Mouse (Mus musculus) forebrain, embryonic 13.5 days (tissue): ENCODE results near the gene Ube2d3. TPM values are rescaled to one million over a fixed set of nuclear protein-coding genes. Genes with fewer than 3 reads are reported as not detected.

Experiments
- ATAC-seq: fragments of 200-750 bp; cut with Nextera tagmentation; 2 replicates; pipeline ENCODE4 v1.8.0; 2017
- H3K27ac ChIP-seq: fragments of 300-500 bp; sonication (generic); 2 replicates; pipeline ENCODE4 v1.5.1; 2015; ENCODE audit warnings: inconsistent platforms, mild to moderate bottlenecking, moderate library complexity
- H3K27me3 ChIP-seq: fragments of 300-500 bp; sonication (generic); 2 replicates; pipeline ENCODE4 v1.6.1; 2015; ENCODE audit warnings: mild to moderate bottlenecking, inconsistent platforms
- H3K36me3 ChIP-seq: fragments of 300-500 bp; sonication (generic); 2 replicates; pipeline ENCODE4 v1.6.1; 2015; ENCODE audit warnings: mild to moderate bottlenecking, inconsistent platforms; ENCODE audit not compliant: poor library complexity, severe bottlenecking
- H3K4me1 ChIP-seq: fragments of 300-500 bp; sonication (generic); 2 replicates; pipeline ENCODE4 v1.6.1; 2015; ENCODE audit warnings: inconsistent platforms
- H3K4me2 ChIP-seq: fragments of 300-500 bp; sonication (generic); 2 replicates; pipeline ENCODE4 v1.6.1; 2015; ENCODE audit warnings: inconsistent platforms, mild to moderate bottlenecking, moderate library complexity
- H3K4me3 ChIP-seq: fragments of 300-500 bp; sonication (generic); 2 replicates; pipeline ENCODE4 v1.5.1; 2015; ENCODE audit warnings: mild to moderate bottlenecking, inconsistent platforms
- H3K9ac ChIP-seq: fragments of 300-500 bp; sonication (generic); 2 replicates; pipeline ENCODE4 v1.6.1; 2015; ENCODE audit warnings: mild to moderate bottlenecking, inconsistent platforms
- H3K9me3 ChIP-seq: fragments of 300-500 bp; sonication (generic); replicated peaks from 2 replicates; pipeline ENCODE4 v1.6.1; 2016; ENCODE audit warnings: inconsistent platforms
- WGBS: fragments of 180-500 bp; shearing (Covaris S2); methylation state at CpG from one replicate; pipeline ENCODE4 v1.1.7; 2015; 5-methylcytosine and 5-hydroxymethylcytosine counted together
- polyA plus RNA-seq: library from polyadenylated mRNA; unstranded; fragments of >200 nt; fragmentation: Nextera tagmentation; extraction: Ambion mirVana; gene quantifications from 2 replicates; pipeline ENCODE4 v1.2.1, GENCODE M21; 2015

Ube2d3 gene
- polyA plus RNA-seq, 1 experiment from 2014 or later, result 470 TPM

DNA sequence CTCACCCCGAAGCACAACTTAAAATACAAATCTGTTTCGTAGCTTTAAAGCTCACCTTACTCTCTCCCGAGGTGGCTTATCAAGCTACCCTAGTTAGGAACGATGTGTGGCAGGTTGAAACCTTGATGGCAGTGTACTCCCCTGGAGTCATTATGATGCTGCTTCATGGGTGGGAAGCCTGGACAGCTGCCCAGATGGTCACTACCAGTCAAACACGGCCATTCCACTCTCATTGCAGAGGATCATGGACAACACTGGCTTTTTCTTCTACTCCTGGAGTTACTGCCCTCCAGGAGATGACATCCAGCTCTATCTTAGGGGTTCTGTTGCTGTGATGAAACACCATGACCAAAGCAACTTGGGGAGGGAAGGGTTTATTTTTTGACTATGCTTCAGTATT lies 65.2 kb downstream of the Ube2d3 start:
- H3K36me3 ChIP-seq, result no peaks in the 10 kb centered on the region
- no peaks in the 10 kb centered on the region for H3K27me3 ChIP-seq
- H3K4me1 ChIP-seq, result no peaks in the 10 kb centered on the region
- no peak for ATAC-seq
- H3K4me3 ChIP-seq, result no peak overlapping the region
- no peak overlapping the region for H3K4me2 ChIP-seq
- WGBS, result 93% methylated on average over 5 of the region's 5 CpGs
- H3K27ac ChIP-seq, result no peak overlapping the region
- H3K9me3 ChIP-seq, result no peaks in the 10 kb centered on the region
- no peak overlapping the region for H3K9ac ChIP-seq

- H3K4me1 ChIP-seq, result no peaks in the 10 kb centered on the region
- H3K9me3 ChIP-seq, result no peaks in the 10 kb centered on the region
- WGBS, result 56% methylated on average over 10 of the region's 10 CpGs
- ATAC-seq, result no peak
- H3K9ac ChIP-seq, result no peak overlapping the region
- no peak overlapping the region for H3K4me3 ChIP-seq
- no peaks in the 10 kb centered on the region for H3K27me3 ChIP-seq
- no peak overlapping the region for H3K4me2 ChIP-seq
- no peak overlapping the region for H3K27ac ChIP-seq
- H3K36me3 ChIP-seq, result no peaks in the 10 kb centered on the region
These were observed 67.5 kb downstream of the Ube2d3 start for GRCm38 (mm10) chr3:135505369-135505909.

DNA sequence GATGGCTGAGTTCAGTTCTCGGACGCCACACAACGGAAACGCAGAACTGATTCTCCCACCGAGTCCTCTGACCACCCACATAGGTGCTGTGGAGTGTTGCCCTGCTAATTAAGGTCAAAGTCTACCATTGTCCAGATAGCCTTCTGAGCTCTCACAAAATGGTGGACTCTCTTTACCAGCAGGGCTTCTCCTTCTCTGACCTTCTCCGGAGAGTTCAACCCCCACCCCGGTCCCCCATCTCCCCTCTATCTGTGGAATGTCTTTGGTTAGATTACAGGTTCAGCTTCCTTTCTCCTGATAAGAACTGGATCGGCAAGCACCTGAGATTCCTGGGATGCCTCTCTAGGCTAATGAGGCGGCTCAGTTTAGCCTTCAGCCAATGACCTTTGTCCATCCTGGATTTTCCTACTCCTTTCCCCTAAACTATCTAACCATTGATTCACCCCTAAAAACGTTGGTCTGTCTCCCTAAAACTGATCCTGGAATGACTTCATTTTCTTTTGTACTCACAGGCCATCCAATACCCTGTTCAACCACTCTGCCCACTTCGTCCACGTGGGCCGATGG lies 68.0 kb downstream of the Ube2d3 start:
- H3K4me1 ChIP-seq, result no peaks in the 10 kb centered on the region
- 87% methylated on average over 13 of the region's 13 CpGs for WGBS
- no peak overlapping the region for H3K9ac ChIP-seq
- no peak overlapping the region for H3K27ac ChIP-seq
- no peaks in the 10 kb centered on the region for H3K36me3 ChIP-seq
- no peak overlapping the region for H3K4me3 ChIP-seq
- H3K27me3 ChIP-seq, result no peaks in the 10 kb centered on the region
- ATAC-seq, result no peak
- H3K4me2 ChIP-seq, result no peak overlapping the region
- no peaks in the 10 kb centered on the region for H3K9me3 ChIP-seq

GRCm38 (mm10) chr3:135507506-135507905 lies 69.6 kb downstream of the Ube2d3 start:
- H3K4me2 ChIP-seq, result no peak overlapping the region
- H3K4me1 ChIP-seq, result no peaks in the 10 kb centered on the region
- 87% methylated on average over 7 of the region's 7 CpGs for WGBS
- no peak overlapping the region for H3K9ac ChIP-seq
- H3K27me3 ChIP-seq, result no peaks in the 10 kb centered on the region
- H3K4me3 ChIP-seq, result no peak overlapping the region
- no peak for ATAC-seq
- H3K27ac ChIP-seq, result no peak overlapping the region
- H3K9me3 ChIP-seq, result no peaks in the 10 kb centered on the region
- H3K36me3 ChIP-seq, result no peaks in the 10 kb centered on the region

DNA sequence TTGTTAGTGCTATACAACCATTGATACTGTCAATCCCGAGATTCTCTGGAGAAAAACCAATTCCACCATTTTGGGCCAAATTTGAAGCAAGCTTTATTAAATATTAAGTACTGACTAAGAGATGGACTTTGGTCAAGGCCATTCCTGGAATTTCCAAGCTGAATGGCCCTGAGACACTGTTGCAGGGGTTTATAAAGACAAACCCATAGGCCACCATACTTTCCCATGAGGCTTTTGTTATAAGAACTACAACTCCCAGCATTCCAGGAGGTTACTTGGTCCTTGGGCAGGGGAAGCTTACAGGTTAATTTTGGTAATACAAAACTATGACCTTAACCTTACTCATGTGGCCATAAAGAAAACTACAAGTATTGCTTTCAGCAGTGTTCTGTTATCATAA lies 70.2 kb downstream of the Ube2d3 start:
- peaks cover 3% of the 10 kb centered on the region; the same call in 1 of the 2 replicates for H3K4me1 ChIP-seq
- ATAC-seq, result no peak
- no peak overlapping the region for H3K27ac ChIP-seq
- no peaks in the 10 kb centered on the region for H3K9me3 ChIP-seq
- H3K27me3 ChIP-seq, result no peaks in the 10 kb centered on the region
- H3K36me3 ChIP-seq, result no peaks in the 10 kb centered on the region
- H3K9ac ChIP-seq, result no peak overlapping the region
- H3K4me2 ChIP-seq, result no peak overlapping the region
- WGBS, result 96% methylated on average over 1 of the region's 1 CpGs
- no peak overlapping the region for H3K4me3 ChIP-seq

DNA sequence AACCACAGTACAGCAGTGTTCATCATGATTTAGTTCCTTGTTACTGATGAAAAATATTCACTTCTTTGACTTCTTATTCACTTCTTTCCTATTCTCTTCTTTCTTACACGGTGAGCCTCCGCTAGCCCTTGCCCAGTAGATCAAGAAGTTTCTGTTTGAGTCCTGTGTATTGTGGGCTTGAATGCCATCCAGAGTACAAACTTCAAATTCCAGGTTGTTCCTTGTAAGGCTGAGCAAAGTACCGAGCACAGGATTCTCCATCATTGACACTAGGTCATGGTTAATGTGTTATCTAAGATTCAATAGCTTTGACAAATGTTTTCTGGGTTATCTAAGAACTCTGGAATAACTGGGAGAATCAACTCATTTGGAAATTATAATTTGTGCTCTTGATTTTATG lies 72.4 kb downstream of the Ube2d3 start:
- Histone ChIP-seq H3K9ac (no peak overlapping the region), H3K9me3 (no peaks in the 10 kb centered on the region), H3K27ac (no peak overlapping the region), H3K4me3 (no peak overlapping the region), H3K27me3 (no peaks in the 10 kb centered on the region), H3K4me2 (no peak overlapping the region), H3K36me3 (no peaks in the 10 kb centered on the region), H3K4me1 (peaks cover 6% of the 10 kb centered on the region; the same call in 1 of the 2 replicates)
- 93% methylated on average over 3 of the region's 3 CpGs for WGBS
- no peak for ATAC-seq

DNA sequence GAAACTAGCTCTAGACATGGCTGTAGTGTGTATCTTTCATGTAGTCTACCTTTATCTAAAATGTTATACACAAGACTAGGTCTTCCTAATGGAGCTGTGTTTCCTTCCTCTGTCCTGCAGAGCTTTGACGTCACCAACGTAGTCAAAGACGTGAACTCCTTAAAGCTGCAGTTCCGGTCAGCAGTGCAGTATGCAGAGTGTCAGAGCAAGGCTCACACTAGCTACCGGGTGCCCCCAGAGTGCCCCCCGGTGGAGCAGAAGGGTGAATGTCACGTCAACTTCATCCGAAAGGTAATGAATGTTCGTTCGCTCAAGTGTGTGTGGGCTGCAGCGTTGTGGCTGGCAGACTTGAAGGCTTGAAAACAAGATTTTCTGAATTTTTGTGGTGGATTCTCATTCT lies 73.7 kb downstream of the Ube2d3 start:
- 49% methylated on average over 11 of the region's 11 CpGs for WGBS
- H3K9me3 ChIP-seq, result no peaks in the 10 kb centered on the region
- no peak overlapping the region for H3K4me2 ChIP-seq
- no peak for ATAC-seq
- no peak overlapping the region for H3K4me3 ChIP-seq
- H3K9ac ChIP-seq, result no peak overlapping the region
- no peaks in the 10 kb centered on the region for H3K36me3 ChIP-seq
- H3K27ac ChIP-seq, result no peak overlapping the region
- H3K27me3 ChIP-seq, result no peaks in the 10 kb centered on the region
- peaks cover 6% of the 10 kb centered on the region; the same call in 1 of the 2 replicates for H3K4me1 ChIP-seq

GRCm38 (mm10) chr3:135513270-135513669 lies 75.3 kb downstream of the Ube2d3 start:
- Histone ChIP-seq H3K9me3 (no peaks in the 10 kb centered on the region), H3K4me3 (no peak overlapping the region), H3K4me1 (peaks cover 6% of the 10 kb centered on the region; the same call in 1 of the 2 replicates), H3K27ac (peak overlapping the region; percentile 19; the same call in 1 of the 2 replicates), H3K27me3 (no peaks in the 10 kb centered on the region), H3K9ac (no peak overlapping the region), H3K4me2 (peak overlapping the region; percentile 45), H3K36me3 (no peaks in the 10 kb centered on the region)
- peak; percentile 71 for ATAC-seq
- WGBS, result 35% methylated on average over 11 of the region's 11 CpGs

DNA sequence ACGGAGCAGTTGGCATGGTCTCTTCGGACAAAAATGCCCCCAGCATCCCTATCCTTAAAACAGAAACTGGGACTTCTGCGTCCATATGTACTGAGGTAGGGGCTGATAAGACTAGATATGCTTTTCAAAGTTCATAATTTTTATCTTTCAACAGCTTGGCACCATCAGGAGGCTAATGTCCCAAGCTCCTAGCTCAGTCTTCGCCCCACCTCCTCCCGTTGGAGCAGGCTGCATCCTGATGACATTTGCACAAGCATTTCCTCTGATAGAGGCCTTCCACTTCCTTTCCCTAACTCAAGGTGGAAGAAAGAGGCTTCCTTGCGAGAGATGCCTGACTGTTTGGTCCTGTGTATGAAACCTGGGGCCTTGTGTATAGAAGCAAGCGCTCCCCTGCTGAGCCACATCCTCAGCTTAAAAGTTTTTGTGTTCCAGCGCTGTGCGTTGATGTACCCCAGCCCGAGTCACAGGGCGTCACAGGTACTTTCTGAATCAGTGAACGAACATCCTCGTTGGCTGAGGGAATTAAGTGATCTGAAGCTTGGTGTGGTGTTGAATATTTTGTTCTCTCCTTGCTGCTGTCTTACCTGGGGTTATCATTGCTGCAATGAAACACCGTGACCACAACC lies 76.0 kb downstream of the Ube2d3 start:
- no peak overlapping the region for H3K4me3 ChIP-seq
- no peaks in the 10 kb centered on the region for H3K9me3 ChIP-seq
- 80% methylated on average over 14 of the region's 14 CpGs for WGBS
- peaks cover 6% of the 10 kb centered on the region; the same call in 1 of the 2 replicates for H3K4me1 ChIP-seq
- H3K36me3 ChIP-seq, result no peaks in the 10 kb centered on the region
- no peaks in the 10 kb centered on the region for H3K27me3 ChIP-seq
- ATAC-seq, result no peak; the same call in 1 of the 2 replicates
- H3K4me2 ChIP-seq, result no peak overlapping the region
- H3K27ac ChIP-seq, result peak overlapping the region; percentile 19; the same call in 1 of the 2 replicates
- no peak overlapping the region for H3K9ac ChIP-seq

DNA sequence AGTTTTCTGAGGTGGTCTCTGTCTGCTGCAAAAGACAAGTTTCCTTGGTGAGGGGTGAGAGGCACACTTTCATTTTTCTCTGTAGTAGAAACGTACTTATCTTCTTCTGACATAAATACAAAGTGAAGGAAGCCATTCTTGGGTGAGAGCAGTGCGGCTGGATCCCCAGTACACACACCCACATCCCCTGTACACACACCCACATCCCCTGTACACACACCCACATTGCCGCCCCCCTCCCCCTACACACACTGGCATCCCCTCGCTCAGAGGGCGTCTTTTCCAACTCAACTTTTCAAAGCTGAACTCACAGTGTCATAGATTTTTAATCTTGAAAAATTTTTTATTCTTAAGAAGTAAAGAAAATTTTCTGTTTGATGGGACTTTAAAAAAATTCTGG lies 77.3 kb downstream of the Ube2d3 start:
- Histone ChIP-seq H3K27ac (no peak overlapping the region), H3K4me3 (no peak overlapping the region), H3K27me3 (no peaks in the 10 kb centered on the region), H3K4me1 (peaks cover 6% of the 10 kb centered on the region; the same call in 1 of the 2 replicates), H3K9me3 (no peaks in the 10 kb centered on the region), H3K36me3 (no peaks in the 10 kb centered on the region), H3K9ac (no peak overlapping the region), H3K4me2 (no peak overlapping the region)
- 89% methylated on average over 5 of the region's 5 CpGs for WGBS
- ATAC-seq, result no peak

GRCm38 (mm10) chr3:135516891-135517290 lies 78.9 kb downstream of the Ube2d3 start:
- no peak overlapping the region for H3K9ac ChIP-seq
- H3K4me3 ChIP-seq, result no peak overlapping the region
- peaks cover 6% of the 10 kb centered on the region; the same call in 1 of the 2 replicates for H3K4me1 ChIP-seq
- no peaks in the 10 kb centered on the region for H3K27me3 ChIP-seq
- no peak for ATAC-seq
- no peak overlapping the region for H3K4me2 ChIP-seq
- 63% methylated on average over 6 of the region's 6 CpGs for WGBS
- no peak overlapping the region for H3K27ac ChIP-seq
- no peaks in the 10 kb centered on the region for H3K9me3 ChIP-seq
- H3K36me3 ChIP-seq, result no peaks in the 10 kb centered on the region
